Mouse (Mus musculus) ovary, adult 18-20 months (tissue): ENCODE results near the gene Lctl.
"Not testable (repeated sequence)": the region's sequence is repeated elsewhere in the genome, so short reads cannot be mapped to it uniquely, and the experiment has no call there.

Source experiments
- DNase-seq: peaks from one replicate; pipeline ENCODE4 v3.0.0; 2022; ENCODE audit warnings: low spot score, mixed read lengths

The Lctl gene

DNA sequence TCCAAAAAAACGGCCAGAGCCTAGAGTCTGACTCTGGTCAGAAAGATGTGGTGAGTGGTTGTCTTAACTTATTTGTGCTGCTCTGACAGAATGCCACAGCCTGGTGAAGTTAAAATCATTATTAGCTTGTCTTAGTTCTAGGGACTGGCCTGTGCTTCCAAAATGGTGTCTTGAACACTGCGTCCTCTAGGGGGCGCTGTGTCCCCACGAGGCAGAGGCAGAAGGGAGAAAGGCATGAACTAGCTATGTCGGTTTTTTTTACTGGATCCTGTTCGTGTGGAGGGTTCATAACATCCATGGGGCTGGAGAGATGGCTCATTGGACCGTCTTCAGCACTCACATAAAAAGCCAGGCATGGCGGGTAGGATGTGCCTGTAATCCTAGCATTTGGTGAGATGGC, 3.0 kb downstream of the Lctl start:
- DNase-seq: no peak

DNA sequence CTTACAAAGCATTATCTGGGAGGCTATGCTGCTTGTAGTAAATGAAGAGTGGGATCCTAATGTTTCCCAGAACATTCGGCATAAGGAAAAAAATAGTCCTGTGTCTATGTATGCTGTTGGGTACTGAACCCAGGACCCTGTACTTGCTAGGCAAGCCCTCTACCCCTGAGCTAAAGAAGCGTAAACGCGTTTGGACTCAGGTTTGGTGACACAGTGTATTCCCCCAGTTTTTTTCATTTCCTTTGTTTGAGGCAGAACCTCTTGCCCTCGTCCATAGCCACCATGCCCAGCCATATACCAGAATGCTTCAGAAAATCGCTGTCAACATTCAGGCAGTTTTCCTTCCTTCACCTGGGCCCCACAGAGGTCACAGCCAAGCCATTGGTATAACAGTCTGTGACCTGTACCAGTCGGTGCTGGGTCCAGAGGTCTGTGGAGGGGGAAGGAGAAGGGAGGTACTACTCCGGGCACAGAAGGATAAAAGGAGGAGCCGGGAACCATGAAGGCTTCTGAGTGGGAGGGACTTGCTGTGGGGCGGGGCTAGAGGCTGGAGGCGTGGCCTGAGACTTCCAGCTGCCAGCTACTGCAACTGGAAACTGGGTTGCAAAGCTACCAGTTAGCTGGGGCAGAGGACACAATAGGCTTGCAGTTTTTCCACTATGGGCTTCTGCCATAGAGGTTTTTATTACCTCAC, 3.8 kb downstream of the Lctl start:
- DNase-seq: no peak

DNA sequence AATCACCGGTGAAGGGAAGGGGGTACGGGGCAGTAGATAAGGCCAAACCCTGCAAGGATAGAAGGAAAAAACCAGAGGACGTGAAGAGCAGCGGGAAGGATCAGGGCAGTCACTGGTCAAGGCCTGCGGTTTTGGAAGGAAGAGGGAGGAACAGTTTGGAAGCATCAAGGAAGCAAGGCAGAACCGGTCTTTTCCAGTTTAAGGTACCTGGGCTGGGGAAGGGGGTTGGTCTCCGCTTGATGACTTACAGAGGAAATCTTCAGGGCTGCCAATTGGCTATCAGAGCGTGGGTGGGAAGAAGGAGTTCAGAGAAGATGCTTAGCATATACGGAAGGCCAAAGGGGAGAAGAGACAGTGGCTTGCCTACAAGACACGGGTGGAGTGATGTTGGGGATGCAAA, 5.7 kb downstream of the Lctl start:
- DNase-seq: no peak

DNA sequence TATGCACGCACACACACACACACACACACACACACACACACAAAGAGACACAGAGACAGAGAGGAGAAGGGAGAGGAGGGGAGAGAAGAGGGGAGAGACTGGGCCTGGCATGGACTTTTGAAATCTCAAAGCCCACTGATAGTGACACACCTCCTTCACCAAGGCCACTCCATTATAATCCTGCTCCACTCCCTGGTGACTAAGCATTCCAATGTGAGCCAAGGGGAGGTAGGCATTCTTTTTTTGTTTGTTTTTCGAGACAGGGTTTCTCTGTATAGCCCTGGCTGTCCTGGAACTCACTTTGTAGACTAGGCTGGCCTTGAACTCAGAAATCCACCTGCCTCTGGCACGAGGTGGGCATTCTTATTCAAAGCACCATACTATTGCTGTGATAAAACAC, 7.9 kb downstream of the Lctl start:
- not testable (repeated sequence) for DNase-seq

DNA sequence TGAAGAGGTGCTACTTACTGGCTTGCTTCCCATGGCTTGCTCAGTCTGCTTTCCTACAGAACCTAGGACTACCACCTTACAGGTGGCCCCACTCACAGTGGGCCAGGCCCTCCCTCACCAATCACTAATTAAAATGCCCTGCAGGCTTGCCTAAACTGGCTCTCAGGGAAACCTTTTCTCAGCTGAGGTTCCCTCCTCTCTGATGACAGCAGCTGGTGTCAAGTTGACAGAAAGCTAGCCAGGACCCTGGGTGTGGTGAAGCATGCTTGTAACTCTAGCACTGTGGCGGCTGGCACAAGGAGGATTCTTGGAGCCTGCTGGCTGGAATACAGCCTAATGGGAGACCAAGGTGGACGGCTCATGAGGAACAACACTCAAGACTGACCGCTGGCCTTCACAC, 8.4 kb downstream of the Lctl start:
- DNase-seq: no peak

DNA sequence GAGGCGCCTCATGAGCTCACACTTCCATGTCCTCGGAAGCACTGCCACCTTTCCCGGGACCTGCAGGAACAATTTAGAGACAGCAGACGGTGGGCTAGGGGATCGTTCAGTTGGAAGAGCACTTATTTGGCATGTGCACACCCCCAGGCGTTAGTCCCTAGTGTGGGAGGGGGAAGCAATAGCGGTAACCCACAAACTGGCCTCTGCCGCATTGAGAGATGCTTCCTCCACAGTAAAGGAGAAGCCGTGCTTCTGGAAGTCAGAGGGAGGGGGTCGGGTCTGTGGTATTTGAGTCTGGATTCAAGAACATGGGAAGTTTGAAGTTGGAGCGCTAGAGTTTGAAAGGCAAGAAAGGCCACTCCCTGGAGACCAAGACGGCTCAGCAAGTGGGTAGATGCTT, 9.2 kb downstream of the Lctl start:
- DNase-seq: no peak

DNA sequence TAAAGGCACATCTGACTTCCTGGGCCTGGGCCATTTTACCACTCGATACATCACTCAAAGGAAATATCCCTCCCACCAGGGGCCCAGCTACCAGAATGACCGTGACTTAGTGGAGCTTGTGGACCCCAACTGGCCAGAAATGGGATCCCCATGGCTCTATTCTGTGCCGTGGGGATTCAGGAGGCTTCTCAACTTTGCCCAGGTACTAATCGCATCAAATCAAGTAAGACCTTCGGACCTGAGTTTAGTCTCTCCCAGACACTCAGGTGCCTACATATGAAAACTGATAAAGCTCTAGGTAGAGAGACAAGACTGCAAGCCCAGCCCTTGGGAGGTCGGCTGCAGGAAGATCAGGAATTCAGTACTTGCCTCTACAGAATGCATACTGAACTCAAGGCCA, 14.7 kb downstream of the Lctl start:
- DNase-seq: no peak

DNA sequence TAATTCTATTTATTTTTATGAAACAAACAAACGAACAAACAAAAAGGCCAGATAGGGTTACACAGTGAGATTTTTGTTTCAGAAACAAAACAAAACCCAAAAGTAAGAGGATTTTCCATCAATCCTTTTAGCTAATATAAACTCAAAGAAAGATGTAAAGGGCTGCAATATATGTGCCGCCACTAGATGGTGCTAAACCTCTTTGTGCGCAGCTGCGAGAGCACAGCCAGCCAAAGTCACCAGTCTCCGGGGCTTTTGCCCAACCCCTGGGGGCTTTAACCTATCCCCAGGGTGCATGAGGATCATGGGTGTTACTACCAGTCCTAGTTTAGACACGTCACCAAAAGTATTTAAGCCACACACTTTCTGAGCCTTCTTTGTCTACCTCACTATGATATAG, 21.9 kb downstream of the Lctl start:
- not testable (repeated sequence) for DNase-seq

DNA sequence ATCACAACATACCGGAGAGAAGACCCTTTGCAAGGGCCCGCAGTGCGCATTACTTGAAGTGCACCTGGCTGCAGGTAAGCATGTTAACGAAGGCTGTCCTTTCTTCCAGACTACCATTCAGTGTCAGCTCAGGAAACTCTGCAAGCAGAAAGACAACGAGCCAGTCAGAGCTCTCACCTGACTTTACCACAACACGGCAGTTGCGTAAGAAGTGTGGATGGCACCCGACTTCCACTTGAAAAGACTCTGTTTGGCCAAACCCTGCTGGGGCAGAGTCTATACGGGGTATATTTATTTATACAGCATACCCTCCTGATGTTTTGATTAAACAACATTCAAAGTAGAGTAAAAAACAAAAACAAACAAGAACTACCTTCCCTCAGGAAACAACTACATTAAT, 22.9 kb downstream of the Lctl start:
- no peak for DNase-seq

DNA sequence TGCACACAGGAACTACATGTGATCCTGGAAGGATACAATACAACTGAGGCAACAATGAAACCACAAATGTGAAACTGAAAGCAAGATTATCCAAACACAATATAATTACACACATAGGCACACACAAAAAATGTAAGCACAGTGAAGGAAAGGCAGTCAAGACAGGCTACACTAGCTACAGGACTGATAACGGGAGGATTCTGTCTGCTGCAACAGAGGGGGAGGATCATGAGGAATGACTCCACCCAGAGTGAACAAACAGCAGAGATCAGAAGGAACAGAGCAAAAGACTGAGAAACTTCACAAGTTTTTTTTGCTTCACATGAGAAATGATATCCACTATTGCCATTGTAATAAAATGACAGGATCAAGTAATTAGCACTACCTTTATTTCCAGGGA, 39.7 kb downstream of the Lctl start:
- no peak for DNase-seq

DNA sequence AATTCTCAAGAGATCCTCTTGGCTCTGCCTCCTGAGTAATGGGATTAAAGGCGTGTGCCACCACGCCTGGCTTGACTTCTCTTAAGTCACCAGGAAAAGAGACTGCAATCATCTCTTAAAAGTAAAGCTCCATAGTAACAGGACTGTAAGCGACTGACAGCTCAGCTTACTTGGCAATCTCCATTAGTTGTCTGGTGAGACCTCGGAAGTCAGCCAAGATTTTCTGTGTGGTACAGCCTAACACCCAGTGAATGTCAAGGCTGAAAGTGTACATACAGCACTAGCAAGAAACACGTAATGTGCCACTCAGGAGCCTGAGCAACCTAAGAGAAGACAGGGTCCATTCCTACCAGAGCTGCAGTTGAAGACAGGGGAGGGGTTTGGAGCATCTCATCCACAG, 43.5 kb downstream of the Lctl start:
- DNase-seq: no peak

DNA sequence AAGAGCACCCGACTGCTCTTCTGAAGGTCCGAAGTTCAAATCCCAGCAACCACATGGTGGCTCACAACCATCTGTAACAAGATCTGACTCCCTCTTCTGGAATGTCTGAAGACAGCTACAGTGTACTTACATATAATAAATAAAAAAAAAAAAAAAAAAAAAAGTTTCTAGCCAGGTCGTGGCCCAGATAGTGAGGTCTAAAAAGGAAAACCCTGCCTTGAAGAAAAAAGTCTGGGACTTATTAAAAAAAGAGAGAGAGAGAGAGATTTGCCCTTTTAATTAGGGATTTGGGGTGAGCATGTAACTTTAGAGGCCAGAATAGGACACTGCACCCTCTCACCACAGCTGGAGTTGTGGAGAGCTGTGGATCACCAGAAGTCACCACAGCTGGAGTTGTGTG, 53.0 kb downstream of the Lctl start:
- DNase-seq: not testable (repeated sequence)

DNA sequence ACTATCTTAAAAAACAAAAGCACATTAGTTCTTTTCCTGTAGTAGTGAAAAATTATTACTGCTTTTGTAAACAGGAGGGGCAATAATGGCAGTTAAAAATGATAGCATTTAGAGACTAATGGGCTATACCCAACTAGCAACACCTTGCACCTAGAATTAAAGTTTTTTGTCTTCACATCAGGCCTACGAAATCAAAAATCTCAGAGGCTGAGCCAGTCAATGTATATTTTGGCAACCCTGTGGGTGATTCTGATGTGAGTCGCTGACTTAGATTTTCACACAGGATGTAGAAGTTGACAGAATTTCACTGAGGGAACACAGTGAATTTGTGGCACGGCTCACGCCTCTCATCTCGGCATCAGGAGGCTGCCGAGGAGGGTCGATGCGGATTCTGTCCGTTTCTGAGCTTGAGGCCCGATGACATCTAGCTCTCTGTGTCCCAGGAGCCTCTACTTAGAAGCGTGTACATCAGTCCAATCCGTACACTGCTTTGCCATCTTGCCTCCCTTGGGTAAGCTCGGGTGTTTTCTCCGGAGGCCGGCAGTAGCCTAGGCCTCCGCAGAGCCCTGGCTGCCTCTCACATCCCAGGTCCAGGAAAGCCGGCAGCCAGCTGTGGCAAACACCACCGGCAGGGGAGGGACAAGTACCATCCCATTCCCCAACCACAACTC, 55.3 kb downstream of the Lctl start:
- no peak for DNase-seq

DNA sequence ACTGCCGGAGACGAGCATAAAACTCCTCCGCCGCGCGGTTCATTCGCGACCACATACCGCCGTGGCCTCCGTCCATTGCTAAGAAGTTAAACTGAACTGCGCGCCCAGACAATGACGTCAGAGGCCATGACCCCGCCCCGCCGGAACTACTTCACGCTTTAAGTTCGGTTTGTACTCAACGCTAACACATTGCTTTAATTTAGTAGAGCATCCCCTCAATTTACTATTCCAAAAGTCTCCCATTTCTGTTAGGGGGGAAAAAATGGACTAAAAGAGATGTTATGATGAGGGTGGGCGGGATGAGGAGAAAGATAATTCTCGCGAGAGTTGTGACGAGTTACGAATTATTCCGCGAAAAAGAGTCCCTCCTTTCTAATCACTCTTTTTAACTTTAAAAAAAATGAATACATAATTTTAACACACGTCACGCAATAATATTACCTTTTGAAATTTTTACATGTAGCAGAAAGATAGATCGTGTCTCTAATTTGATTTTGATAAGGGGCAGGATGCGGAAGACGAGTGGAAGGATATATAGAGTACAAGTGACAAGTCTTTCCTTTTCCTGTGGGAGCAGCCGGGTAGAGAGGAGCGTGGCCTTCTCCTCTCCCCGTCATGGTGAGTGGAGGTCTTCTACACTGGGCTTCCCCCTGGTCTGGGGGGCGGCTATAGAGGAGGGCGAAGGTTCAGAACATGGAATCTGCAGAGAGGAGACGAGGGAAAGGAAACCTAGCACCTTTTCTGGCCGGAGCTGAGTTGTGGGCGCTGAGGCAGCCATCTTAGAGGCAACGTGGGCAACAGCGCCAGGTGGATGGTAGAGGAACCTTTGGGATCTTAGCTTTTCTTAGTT, 56.1 kb downstream of the Lctl start, which contains the start of the genes Zwilch and Rpl4:
TSS of gene Zwilch (minus strand) at position 289 of the 850 bp plus-strand sequence.
TSS of gene Rpl4 (plus strand) at position 560 of the 850 bp plus-strand sequence.
- peak; percentile 52 for DNase-seq

DNA sequence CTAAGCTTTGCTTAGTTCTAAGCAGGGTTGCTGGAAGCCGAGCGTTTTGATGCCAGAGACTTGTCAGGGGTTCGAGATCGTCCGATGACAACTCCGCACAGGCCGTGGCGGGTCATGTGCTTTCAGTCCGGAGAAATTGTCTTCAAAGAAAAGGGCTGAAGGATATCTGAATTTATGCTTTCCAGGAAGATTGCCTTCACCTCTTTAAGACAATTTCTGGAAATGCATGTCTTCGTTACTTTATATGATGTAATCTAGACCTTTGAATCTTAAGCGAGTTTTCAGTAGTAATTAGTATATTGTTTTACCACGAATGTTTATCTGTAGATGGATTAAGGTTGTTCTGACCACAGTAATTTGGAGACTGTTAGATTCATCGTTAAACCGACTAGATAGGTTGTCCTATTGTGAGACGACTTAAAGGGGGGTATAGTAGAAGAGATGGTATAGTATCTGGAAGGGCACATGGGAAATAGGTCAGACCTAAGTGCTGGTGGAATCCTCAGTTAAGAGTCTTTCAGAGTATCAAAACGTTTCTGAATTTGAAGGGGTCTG, 56.8 kb downstream of the Lctl start:
- no peak for DNase-seq

DNA sequence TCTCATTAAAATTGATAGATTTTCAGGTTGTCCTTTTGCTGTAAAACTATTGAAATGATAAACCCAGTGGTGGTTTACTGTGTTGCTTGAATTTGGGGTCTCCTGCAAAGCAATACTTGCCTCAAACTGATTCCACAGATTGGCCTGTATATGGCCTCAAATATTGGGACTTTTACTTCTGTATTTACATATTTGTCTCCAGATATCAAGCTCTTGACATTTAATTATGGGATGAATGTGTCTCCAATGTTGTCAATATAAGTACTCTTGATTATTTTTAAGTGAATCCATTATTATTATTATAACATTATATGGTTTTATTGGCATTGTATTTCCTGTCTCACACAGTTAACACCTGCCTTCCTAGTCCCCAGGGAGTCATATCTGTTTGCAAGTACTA, 57.4 kb downstream of the Lctl start:
- no peak for DNase-seq

DNA sequence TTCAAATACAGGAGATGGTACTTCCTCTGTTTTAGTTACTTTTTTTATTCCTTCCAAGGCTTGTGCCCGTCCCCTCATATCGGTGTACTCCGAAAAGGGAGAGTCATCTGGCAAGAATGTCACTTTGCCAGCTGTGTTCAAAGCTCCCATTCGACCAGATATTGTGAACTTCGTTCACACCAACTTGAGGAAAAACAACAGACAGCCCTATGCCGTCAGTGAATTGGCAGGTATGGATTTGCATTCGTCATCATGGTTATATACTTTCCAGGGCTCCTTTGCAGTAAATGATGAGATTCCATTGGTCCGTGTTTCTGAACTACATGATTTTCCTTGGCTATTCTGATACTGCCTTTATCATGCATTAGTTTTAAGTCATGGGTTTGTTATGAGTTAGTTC, 57.8 kb downstream of the Lctl start:
- DNase-seq: no peak

DNA sequence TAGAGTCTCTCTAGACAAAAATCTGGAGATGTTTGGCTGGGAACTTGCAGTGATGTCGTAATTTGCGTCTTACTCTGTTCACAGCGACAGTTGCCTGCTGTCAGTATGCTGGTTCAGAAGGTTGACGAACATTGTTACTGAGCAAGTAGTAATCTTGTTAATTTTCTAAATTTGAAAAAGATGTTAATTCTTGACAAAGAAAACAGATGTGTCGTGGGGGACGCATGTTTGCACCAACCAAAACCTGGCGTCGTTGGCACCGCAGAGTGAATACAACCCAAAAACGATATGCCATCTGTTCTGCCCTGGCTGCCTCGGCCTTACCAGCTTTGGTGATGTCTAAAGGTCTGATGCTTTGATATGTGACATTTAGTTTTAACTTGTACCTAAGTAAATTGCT, 58.4 kb downstream of the Lctl start:
- no peak for DNase-seq

DNA sequence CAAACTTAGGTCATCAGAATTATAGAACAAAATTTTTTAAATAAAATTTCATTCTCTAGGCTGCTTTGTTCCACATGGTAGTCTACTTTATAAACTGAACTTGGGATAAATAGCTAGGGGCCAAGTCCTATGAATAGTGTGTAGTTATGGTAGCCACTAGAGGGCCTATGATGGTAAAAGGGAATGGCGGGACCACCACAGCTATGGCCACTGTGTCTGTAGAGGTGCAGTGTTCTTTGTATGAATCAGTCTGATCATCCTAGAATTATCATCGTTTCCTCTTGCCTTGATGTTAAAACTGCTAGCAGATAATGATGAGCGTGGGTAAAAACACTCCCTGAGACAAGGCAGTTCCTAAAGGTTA, 61.6 kb downstream of the Lctl start:
- DNase-seq: no peak

DNA sequence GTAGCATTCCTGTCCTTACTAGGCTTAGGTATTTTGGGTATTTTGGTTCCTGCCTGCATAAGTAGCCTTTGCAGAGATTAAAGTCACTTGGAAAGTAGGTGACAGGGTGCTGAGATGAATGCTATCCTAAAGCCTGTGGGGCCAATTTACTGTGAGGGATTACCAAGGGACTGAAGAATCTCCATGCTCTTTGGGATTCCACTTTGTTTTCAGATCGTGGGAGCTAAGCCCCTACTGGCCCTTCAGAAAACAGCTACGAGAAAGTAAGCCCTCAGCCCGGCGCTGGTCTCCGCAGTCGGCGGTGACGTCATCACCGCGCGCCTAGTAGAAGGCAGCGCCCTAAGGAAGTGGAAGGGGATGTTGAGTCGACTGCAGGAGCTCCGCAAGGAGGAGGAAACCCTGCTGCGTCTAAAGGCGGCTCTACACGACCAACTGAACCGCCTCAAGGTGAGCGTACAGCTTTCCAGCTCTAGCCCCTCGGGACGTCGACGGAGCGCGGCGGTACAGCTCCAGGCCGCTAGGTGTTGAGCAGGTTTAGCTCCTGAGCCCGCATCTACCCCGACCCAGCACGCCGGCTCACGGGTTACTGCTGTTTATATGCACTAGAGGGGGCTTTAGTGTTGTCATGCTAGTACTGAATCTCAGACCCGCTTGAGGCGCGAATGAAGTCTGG, 62.2 kb downstream of the Lctl start, which contains the start of gene Snapc5:
TSS of gene Snapc5 (plus strand) at position 301 of the 673 bp plus-strand sequence.
- peak; percentile 82 for DNase-seq

DNA sequence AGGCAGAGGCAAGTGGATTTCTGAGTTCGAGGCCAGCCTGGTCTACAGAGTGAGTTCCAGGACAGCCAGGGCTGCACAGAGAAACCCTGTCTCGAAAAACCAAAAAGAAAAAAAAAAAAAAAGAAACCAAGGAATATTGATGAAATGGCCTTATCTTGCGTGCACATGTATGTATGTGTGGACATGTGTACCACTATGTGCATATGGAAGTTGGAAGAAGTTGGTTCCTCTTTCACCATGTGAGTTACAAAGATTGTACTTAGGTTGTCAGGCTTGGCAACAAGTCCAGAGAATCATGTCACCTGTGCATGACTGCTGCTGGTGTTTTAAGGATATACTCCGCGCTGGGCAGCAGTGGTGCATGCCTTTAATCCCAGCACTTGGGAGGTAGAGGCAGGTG, 66.3 kb downstream of the Lctl start:
- not testable (repeated sequence) for DNase-seq
